Mouse (Mus musculus) gastrocnemius, adult 2 months (tissue): ENCODE measurements around the gene Chd1. TPM values are rescaled to one million over a fixed set of nuclear protein-coding genes. Genes with fewer than 3 reads are reported as not detected.
A peak's percentile ranks its signal among the peaks of the same experiment; 100 is the strongest.
"Not testable (repeated sequence)": the region's sequence is repeated elsewhere in the genome, so short reads cannot be mapped to it uniquely, and the experiment has no call there.

Experiments
- DNase-seq: peaks from one replicate; pipeline ENCODE4 v3.0.0; 2022
- H3K27ac ChIP-seq: fragments of 200-600 bp; 2 replicates; pipeline ENCODE4 v1.8.1; 2022; ENCODE audit warnings: mild to moderate bottlenecking
- H3K4me3 ChIP-seq: fragments of 200-600 bp; 2 replicates; pipeline ENCODE4 v1.8.1; 2022; ENCODE audit warnings: mild to moderate bottlenecking, moderate library complexity
- CTCF ChIP-seq: fragments of 200-600 bp; IDR thresholded peaks from 2 replicates; pipeline ENCODE4 v1.8.1; 2022; ENCODE audit warnings: antibody characterized with exemption, mild to moderate bottlenecking, moderate library complexity
- intact Hi-C: fragments of 180-260 bp; cut with DNase I; formaldehyde crosslinking; loops from one replicate; pipeline ENCODE4 v1.15.1; 2025
- total RNA-seq, 2 experiments: library from RNA; stranded (reverse); gene quantifications; 2 replicates each; pipeline ENCODE4 v1.2.3; 2021

Chd1 gene
- total RNA-seq, 2 experiments from 2014 or later = 13.6 to 16.4 TPM

GRCm38 (mm10) chr17:15746696-15747095 lies 41.9 kb downstream of the Chd1 start:
- TF ChIP-seq CTCF = no peak
- intact Hi-C loops = no loop called here
- no peak overlapping the region for H3K27ac ChIP-seq
- peak; percentile 21 for DNase-seq
- H3K4me3 ChIP-seq = no peak overlapping the region

- DNase-seq = no peak
- intact Hi-C loops = no loop called here
- no peak overlapping the region for H3K4me3 ChIP-seq
- no peak for TF ChIP-seq CTCF
- no peak overlapping the region for H3K27ac ChIP-seq
These were observed 43.3 kb downstream of the Chd1 start for GRCm38 (mm10) chr17:15748022-15748421.

- H3K4me3 ChIP-seq, H3K27ac ChIP-seq, intact Hi-C loops, DNase-seq: not testable (repeated sequence)
- peak; percentile 27; the same call in 1 of the 2 replicates for TF ChIP-seq CTCF
These were observed 46.5 kb downstream of the Chd1 start for GRCm38 (mm10) chr17:15751264-15751663.

GRCm38 (mm10) chr17:15761191-15761590 lies 56.4 kb downstream of the Chd1 start:
- intact Hi-C loops = no loop called here
- no peak for DNase-seq
- Histone ChIP-seq H3K4me3 (no peak overlapping the region), H3K27ac (no peak overlapping the region)
- no peak for TF ChIP-seq CTCF

GRCm38 (mm10) chr17:15769081-15769724 lies 64.4 kb downstream of the Chd1 start:
- H3K27ac ChIP-seq = 0 out of 2 replicates have a peak overlapping the region, but pooled peaks have one; percentile 24
- TF ChIP-seq CTCF = no peak
- intact Hi-C loops = no loop called here
- no peak overlapping the region for H3K4me3 ChIP-seq
- DNase-seq = no peak

GRCm38 (mm10) chr17:15773956-15774355 lies 69.2 kb downstream of the Chd1 start:
- TF ChIP-seq CTCF = no peak
- Histone ChIP-seq H3K4me3 (no peak overlapping the region), H3K27ac (no peak overlapping the region)
- no peak for DNase-seq
- intact Hi-C loops = no loop called here

GRCm38 (mm10) chr17:15774565-15775215 lies 69.9 kb downstream of the Chd1 start:
- no peak for TF ChIP-seq CTCF
- no peak for DNase-seq
- H3K27ac ChIP-seq = no peak overlapping the region
- H3K4me3 ChIP-seq = no peak overlapping the region
- intact Hi-C loops = no loop called here

GRCm38 (mm10) chr17:15776349-15776748 lies 71.6 kb downstream of the Chd1 start:
- TF ChIP-seq CTCF = no peak
- intact Hi-C loops = no loop called here
- Histone ChIP-seq H3K27ac (no peak overlapping the region), H3K4me3 (no peak overlapping the region)
- no peak for DNase-seq

- intact Hi-C loops = no loop called here
- DNase-seq = no peak
- no peak overlapping the region for H3K4me3 ChIP-seq
- peak; percentile 22; the same call in 1 of the 2 replicates for TF ChIP-seq CTCF
- no peak overlapping the region for H3K27ac ChIP-seq
These were observed 73.2 kb downstream of the Chd1 start for GRCm38 (mm10) chr17:15777979-15778378.

- TF ChIP-seq CTCF = peak; percentile 89
- Histone ChIP-seq H3K27ac (no peak overlapping the region), H3K4me3 (no peak overlapping the region)
- intact Hi-C loops = loop anchor here (5.0 kb wide), 1 partner anchor 1115 kb away; no protein-coding TSS in a partner anchor
- no peak for DNase-seq
These were observed 82.3 kb downstream of the Chd1 start for GRCm38 (mm10) chr17:15787036-15787435.

GRCm38 (mm10) chr17:15790716-15791115 lies 85.9 kb downstream of the Chd1 start:
- TF ChIP-seq CTCF = no peak
- Histone ChIP-seq H3K27ac (no peak overlapping the region), H3K4me3 (no peak overlapping the region)
- intact Hi-C loops = no loop called here
- no peak for DNase-seq

GRCm38 (mm10) chr17:15799195-15799793 lies 94.5 kb downstream of the Chd1 start:
- no peak for DNase-seq
- no peak for TF ChIP-seq CTCF
- Histone ChIP-seq H3K4me3 (no peak overlapping the region), H3K27ac (no peak overlapping the region)
- intact Hi-C loops = no loop called here

- peak; percentile 44 for DNase-seq
- Histone ChIP-seq H3K4me3 (no peak overlapping the region), H3K27ac (peak overlapping the region; percentile 31; the same call in 1 of the 2 replicates)
- intact Hi-C loops = loop anchor here (5.0 kb wide), 1 partner anchor 1098 kb away; no protein-coding TSS in a partner anchor
- peak; percentile 81 for TF ChIP-seq CTCF
These were observed 99.4 kb downstream of the Chd1 start for GRCm38 (mm10) chr17:15804008-15804812.
